Mouse (Mus musculus): ENCODE data around the gene Map3k4.

The Map3k4 gene

GRCm38 (mm10) chr17:12318663-12319201 is at the start of gene Map3k4:
Map3k4 (minus strand) TSS chr17:12318796.
- DNase-seq (ENCODE audit: low spot score in 2 of 2), result peak; percentile 86 to 87

GRCm38 (mm10) chr17:12367373-12367930 is 48.9 kb upstream of the Map3k4 start:
- peak; percentile 23 to 54 for DNase-seq (ENCODE audit: low spot score in 2 of 2)

GRCm38 (mm10) chr17:12364426-12364735 is 45.8 kb upstream of the Map3k4 start:
- DNase-seq (ENCODE audit: low spot score in 2 of 2), result peak in 1 of 2 experiments; percentile 25

- no peak for DNase-seq (ENCODE audit: low spot score in 2 of 2)
These were observed 45.2 kb upstream of the Map3k4 start for GRCm38 (mm10) chr17:12363601-12364425.

GRCm38 (mm10) chr17:12359876-12360275 is 41.3 kb upstream of the Map3k4 start:
- DNase-seq (ENCODE audit: low spot score in 2 of 2), result no peak

GRCm38 (mm10) chr17:12352781-12353180 is 34.2 kb upstream of the Map3k4 start:
- no peak for DNase-seq (ENCODE audit: low spot score in 2 of 2)

- DNase-seq (ENCODE audit: low spot score in 2 of 2), result no peak
These were observed 33.0 kb upstream of the Map3k4 start for GRCm38 (mm10) chr17:12351564-12351963.

GRCm38 (mm10) chr17:12347462-12347861 is 28.9 kb upstream of the Map3k4 start:
- no peak for DNase-seq (ENCODE audit: low spot score in 2 of 2)

- no peak for DNase-seq (ENCODE audit: low spot score in 2 of 2)
These were observed 25.2 kb upstream of the Map3k4 start for GRCm38 (mm10) chr17:12343702-12344376.

GRCm38 (mm10) chr17:12337156-12337555 is 18.6 kb upstream of the Map3k4 start:
- no peak for DNase-seq (ENCODE audit: low spot score in 2 of 2)

GRCm38 (mm10) chr17:12336073-12336868 is 17.7 kb upstream of the Map3k4 start:
- no peak for DNase-seq (ENCODE audit: low spot score in 2 of 2)

- no peak for DNase-seq (ENCODE audit: low spot score in 2 of 2)
These were observed 16.5 kb upstream of the Map3k4 start for GRCm38 (mm10) chr17:12335115-12335514.

- DNase-seq (ENCODE audit: low spot score in 2 of 2), result no peak
These were observed 9.4 kb upstream of the Map3k4 start for GRCm38 (mm10) chr17:12327847-12328518.

GRCm38 (mm10) chr17:12319786-12320185 is 1.2 kb upstream of the Map3k4 start:
- no peak for DNase-seq (ENCODE audit: low spot score in 2 of 2)

- peak in 1 of 2 experiments; percentile 35 for DNase-seq (ENCODE audit: low spot score in 2 of 2)
These were observed 493 bp downstream of the Map3k4 start for GRCm38 (mm10) chr17:12317954-12318651.

GRCm38 (mm10) chr17:12317607-12317953 is 1.0 kb downstream of the Map3k4 start:
- no peak for DNase-seq (ENCODE audit: low spot score in 2 of 2)

GRCm38 (mm10) chr17:12316251-12316650 is 2.3 kb downstream of the Map3k4 start:
- no peak for DNase-seq (ENCODE audit: low spot score in 2 of 2)

GRCm38 (mm10) chr17:12312248-12312647 is 6.3 kb downstream of the Map3k4 start:
- DNase-seq (ENCODE audit: low spot score in 2 of 2), result no peak

- DNase-seq (ENCODE audit: low spot score in 2 of 2), result no peak
These were observed 9.1 kb downstream of the Map3k4 start for GRCm38 (mm10) chr17:12309493-12309892.

- no peak for DNase-seq (ENCODE audit: low spot score in 2 of 2)
These were observed 9.5 kb downstream of the Map3k4 start for GRCm38 (mm10) chr17:12309059-12309458.
